Mouse (Mus musculus) spleen, adult 2 months (tissue): ENCODE data around the gene Inpp5f.

ENCODE experiments used
- CTCF ChIP-seq: fragments of 200-500 bp; IDR thresholded peaks from 2 replicates; pipeline ENCODE4 v1.5.1; 2011; ENCODE audit warnings: mild to moderate bottlenecking, inconsistent platforms; ENCODE audit not compliant: insufficient read depth, insufficient read length, insufficient replicate concordance; ENCODE audit errors: extremely low read depth
- POLR2A ChIP-seq: fragments of 200-500 bp; IDR thresholded peaks from 2 replicates; pipeline ENCODE4 v1.6.1; 2011; ENCODE audit warnings: low read depth, low read length, inconsistent platforms

DNA sequence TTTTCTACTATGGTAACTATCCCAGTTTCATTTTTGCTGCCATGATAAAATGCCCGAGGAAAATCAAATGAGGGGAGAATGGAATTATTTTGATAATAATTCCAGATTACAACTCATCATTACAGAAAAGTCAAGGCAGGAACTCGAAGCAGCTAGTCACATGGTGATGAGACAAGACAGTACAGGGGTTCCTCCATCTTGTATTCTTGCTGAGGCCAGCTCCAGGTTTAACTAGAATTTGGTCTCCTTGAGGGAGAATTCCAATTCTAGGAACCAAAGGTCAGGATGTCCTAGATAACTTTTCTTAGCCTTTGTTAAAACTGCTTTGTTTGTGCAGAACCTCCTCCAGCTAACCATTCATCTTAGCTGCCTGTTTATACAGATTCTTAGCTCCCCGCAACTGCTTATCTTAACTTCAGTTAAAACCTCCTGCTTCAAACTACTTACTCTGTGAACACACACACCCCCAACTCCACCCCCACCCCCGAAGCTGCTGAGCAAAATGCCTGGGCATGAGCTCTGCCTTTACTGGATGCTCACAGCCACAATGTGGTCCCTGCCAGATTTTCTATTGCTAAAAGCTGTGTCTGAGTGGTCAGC lies 23.7 kb upstream of the Inpp5f start:
- no peak for TF ChIP-seq CTCF
- TF ChIP-seq POLR2A, result no peak
